Mouse (Mus musculus) thymus, adult 2 months (tissue): ENCODE measurements around the gene Bcl11b. TPM values are rescaled to one million over a fixed set of nuclear protein-coding genes. Genes with fewer than 3 reads are reported as not detected.
A peak's percentile ranks its signal among the peaks of the same experiment; 100 is the strongest.

Source experiments
- DNase-seq: peaks from one replicate; pipeline ENCODE4 v3.0.0; 2021
- H3K27ac ChIP-seq: fragments of 200-500 bp; 2 replicates; pipeline ENCODE4 v1.5.1; 2012; ENCODE audit warnings: low read length, control low read depth; ENCODE audit not compliant: control insufficient read depth, insufficient read depth
- H3K27me3 ChIP-seq: fragments of 200-500 bp; 2 replicates; pipeline ENCODE4 v1.6.1; 2012; ENCODE audit warnings: mild to moderate bottlenecking, low read length, moderate library complexity, mixed read lengths; ENCODE audit not compliant: control insufficient read depth, insufficient read depth
- H3K36me3 ChIP-seq: fragments of 200-500 bp; 2 replicates; pipeline ENCODE4 v1.6.1; 2012; ENCODE audit warnings: mild to moderate bottlenecking, low read length, moderate library complexity; ENCODE audit not compliant: control insufficient read depth, insufficient read depth
- H3K4me1 ChIP-seq: fragments of 200-500 bp; replicated peaks from 2 replicates; pipeline ENCODE4 v1.6.1; 2012; ENCODE audit warnings: low read length; ENCODE audit not compliant: control insufficient read depth, insufficient read depth
- H3K4me3 ChIP-seq: fragments of 200-500 bp; 2 replicates; pipeline ENCODE4 v1.5.1; 2012; ENCODE audit warnings: mild to moderate bottlenecking, low read length, control low read depth, moderate library complexity; ENCODE audit not compliant: control insufficient read depth, insufficient read depth
- CTCF ChIP-seq: fragments of 200-500 bp; IDR thresholded peaks from 2 replicates; pipeline ENCODE4 v1.5.1; 2012; ENCODE audit warnings: mild to moderate bottlenecking, control low read depth, low read length, moderate library complexity, borderline replicate concordance; ENCODE audit not compliant: control insufficient read depth, poor library complexity, insufficient read depth; ENCODE audit errors: extremely low read depth
- POLR2A ChIP-seq: fragments of 200-500 bp; IDR thresholded peaks from 2 replicates; pipeline ENCODE4 v1.6.1; 2012; ENCODE audit warnings: mild to moderate bottlenecking, low read length, control low read depth, moderate library complexity; ENCODE audit not compliant: control insufficient read depth, poor library complexity, insufficient read depth; ENCODE audit errors: extremely low read depth
- WGBS: fragments of 180-500 bp; shearing (Covaris S2); methylation state at CpG from one replicate; pipeline ENCODE4 v1.1.7; 2018; 5-methylcytosine and 5-hydroxymethylcytosine counted together
- polyA plus RNA-seq: library from polyadenylated mRNA; depleted of rRNA; stranded (reverse); fragments of >200 nt; gene quantifications from 2 replicates; pipeline ENCODE4 v1.2.3, GENCODE M21; 2012

The Bcl11b gene
- polyA plus RNA-seq, 1 experiment = 346 TPM

DNA sequence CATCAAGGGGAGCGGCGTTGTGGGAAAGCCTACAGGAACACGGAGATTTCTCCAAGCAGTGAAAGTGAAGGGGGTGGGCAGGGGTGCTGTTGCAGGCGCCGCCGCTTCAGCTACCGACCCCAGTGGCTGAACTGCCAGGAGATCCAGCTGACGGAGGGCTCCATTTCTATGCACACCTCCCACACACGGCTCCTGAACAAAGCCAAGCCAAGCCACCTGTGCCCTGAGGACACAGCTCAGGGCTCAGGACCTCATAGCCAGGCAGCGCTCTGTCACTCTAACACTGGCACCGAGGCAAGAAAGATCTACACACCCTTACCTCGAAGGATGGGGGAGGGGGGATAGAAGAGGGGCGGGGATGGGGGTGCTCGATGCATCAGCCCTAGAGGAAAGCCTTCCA, 25.3 kb downstream of the Bcl11b start:
- H3K27me3 ChIP-seq = no peaks in the 10 kb centered on the region
- TF ChIP-seq CTCF (no peak), POLR2A (no peak)
- peaks cover 81% of the 10 kb centered on the region for H3K36me3 ChIP-seq
- peak; percentile 49 for DNase-seq
- no peak overlapping the region for H3K4me3 ChIP-seq
- 30% methylated on average over 14 of the region's 14 CpGs for WGBS
- H3K27ac ChIP-seq = peak overlapping the region; percentile 48
- peaks cover 85% of the 10 kb centered on the region for H3K4me1 ChIP-seq

DNA sequence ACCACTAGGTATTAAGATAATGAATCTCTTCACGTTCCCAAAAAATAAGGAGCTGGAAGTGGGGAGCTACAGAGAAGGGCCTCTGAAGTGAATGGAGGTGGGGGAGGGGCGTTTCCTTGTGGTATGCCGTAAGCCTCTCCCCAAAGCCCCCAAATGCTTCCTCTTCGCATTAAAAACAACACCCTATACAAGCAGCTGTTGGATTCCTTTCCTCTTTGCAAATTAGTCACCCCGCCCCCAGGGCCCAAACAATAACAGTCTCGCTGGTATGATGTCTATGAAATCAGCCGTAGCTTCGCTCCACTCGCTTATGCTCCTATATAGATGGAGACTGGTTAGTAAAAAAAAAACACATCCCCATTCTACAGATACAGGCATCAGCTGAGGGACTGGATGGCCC, 25.9 kb downstream of the Bcl11b start:
- DNase-seq = no peak
- Histone ChIP-seq H3K4me1 (peaks cover 88% of the 10 kb centered on the region), H3K27ac (peak overlapping the region; percentile 48), H3K36me3 (peaks cover 81% of the 10 kb centered on the region), H3K4me3 (no peak overlapping the region), H3K27me3 (no peaks in the 10 kb centered on the region)
- 22% methylated on average over 9 of the region's 9 CpGs for WGBS
- TF ChIP-seq POLR2A (no peak), CTCF (no peak)

DNA sequence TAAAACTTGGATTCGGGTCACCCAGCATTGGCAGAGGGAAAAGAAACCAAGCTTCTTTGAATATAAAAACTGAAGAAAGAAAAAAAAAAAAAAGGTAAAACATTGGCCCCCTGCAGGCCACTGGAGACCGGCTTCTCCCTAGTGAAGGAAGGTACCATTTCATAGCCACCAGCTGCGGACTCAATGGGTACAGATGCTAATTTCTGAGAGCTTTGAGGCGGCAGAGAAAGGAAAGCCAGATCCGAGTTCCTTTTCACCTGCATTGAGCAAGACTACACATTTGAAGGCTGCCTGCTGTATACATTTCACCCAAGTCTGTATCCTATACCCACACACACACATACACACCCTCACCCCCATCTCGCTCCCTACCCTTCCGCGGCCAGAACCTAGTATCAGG, 26.3 kb downstream of the Bcl11b start:
- peaks cover 81% of the 10 kb centered on the region for H3K36me3 ChIP-seq
- peak overlapping the region; percentile 14 for H3K27ac ChIP-seq
- 44% methylated on average over 8 of the region's 8 CpGs for WGBS
- no peak for DNase-seq
- H3K4me3 ChIP-seq = no peak overlapping the region
- peaks cover 89% of the 10 kb centered on the region for H3K4me1 ChIP-seq
- no peaks in the 10 kb centered on the region for H3K27me3 ChIP-seq
- TF ChIP-seq POLR2A (no peak), CTCF (no peak)

DNA sequence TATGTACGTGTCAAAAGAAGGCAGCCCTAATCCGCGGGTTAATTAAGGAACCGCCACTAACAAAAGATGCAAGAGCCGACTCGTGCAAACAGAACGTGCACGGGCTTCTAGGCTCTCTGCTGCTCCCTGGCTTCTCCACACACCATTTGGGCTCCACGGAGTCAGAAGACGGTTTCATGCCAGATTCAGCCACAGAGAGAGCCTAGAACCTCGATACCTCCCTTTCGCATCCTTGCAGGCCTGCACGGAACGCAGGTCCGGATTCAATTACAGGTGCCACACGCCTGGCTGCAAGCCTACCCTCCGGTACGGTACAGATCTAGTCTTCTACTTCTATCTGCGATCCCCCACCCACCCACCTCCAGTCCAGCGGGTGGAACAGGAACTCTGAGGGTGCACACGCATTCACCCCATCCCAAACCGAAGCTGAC, 26.8 kb downstream of the Bcl11b start:
- no peak for DNase-seq
- 53% methylated on average over 22 of the region's 22 CpGs for WGBS
- no peak overlapping the region for H3K4me3 ChIP-seq
- H3K36me3 ChIP-seq = peaks cover 79% of the 10 kb centered on the region
- peak; percentile 51; the same call in 1 of the 2 replicates for TF ChIP-seq CTCF
- TF ChIP-seq POLR2A = no peak
- peak overlapping the region; percentile 49; the same call in 1 of the 2 replicates for H3K27ac ChIP-seq
- H3K4me1 ChIP-seq = peaks cover 88% of the 10 kb centered on the region
- no peaks in the 10 kb centered on the region for H3K27me3 ChIP-seq

GRCm38 (mm10) chr12:107975897-107976570, 27.4 kb downstream of the Bcl11b start:
- peak overlapping the region; percentile 49; the same call in 1 of the 2 replicates for H3K27ac ChIP-seq
- WGBS = 54% methylated on average over 14 of the region's 14 CpGs
- peaks cover 78% of the 10 kb centered on the region for H3K36me3 ChIP-seq
- H3K27me3 ChIP-seq = no peaks in the 10 kb centered on the region
- no peak for DNase-seq
- TF ChIP-seq CTCF (no peak), POLR2A (no peak)
- peaks cover 88% of the 10 kb centered on the region for H3K4me1 ChIP-seq
- no peak overlapping the region for H3K4me3 ChIP-seq

DNA sequence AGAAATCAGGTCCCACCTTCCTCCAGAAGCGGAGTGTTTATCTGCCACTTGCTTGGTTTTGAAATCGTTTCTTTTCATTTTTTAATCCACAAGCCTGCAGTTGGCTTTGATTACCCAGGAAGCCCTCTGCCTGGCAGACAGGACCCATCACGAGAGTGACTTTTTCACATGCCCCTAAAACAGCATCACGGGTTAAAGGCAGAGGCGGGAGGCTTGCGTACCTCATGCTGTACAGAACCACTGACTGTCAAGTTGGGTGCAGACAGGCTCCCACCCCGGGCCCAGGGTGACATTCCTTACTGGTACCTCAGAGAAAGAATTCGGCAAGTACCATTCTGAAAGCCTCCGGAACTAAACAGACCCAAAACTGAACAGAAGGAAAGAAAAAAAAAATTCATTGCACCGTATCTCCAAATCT, 27.9 kb downstream of the Bcl11b start:
- H3K27me3 ChIP-seq = no peaks in the 10 kb centered on the region
- peak overlapping the region; percentile 48; the same call in 1 of the 2 replicates for H3K27ac ChIP-seq
- H3K36me3 ChIP-seq = peaks cover 74% of the 10 kb centered on the region
- peaks cover 86% of the 10 kb centered on the region for H3K4me1 ChIP-seq
- no peak for TF ChIP-seq POLR2A
- no peak for TF ChIP-seq CTCF
- DNase-seq = no peak
- H3K4me3 ChIP-seq = no peak overlapping the region
- WGBS = 62% methylated on average over 10 of the region's 10 CpGs
